Mouse (Mus musculus) lung, adult 2 months (tissue): ENCODE measurements around the gene Rsbn1l. TPM values are rescaled to one million over a fixed set of nuclear protein-coding genes. Genes with fewer than 3 reads are reported as not detected.

Source experiments
- DNase-seq: peaks from one replicate; pipeline ENCODE4 v3.0.0; 2022
- H3K4me1 ChIP-seq: fragments of 200-500 bp; 2 replicates; pipeline ENCODE4 v1.6.1; 2011; ENCODE audit warnings: low read length; ENCODE audit not compliant: control insufficient read depth, insufficient read depth
- H3K4me3 ChIP-seq: fragments of 200-500 bp; replicated peaks from 2 replicates; pipeline ENCODE3; 2011; ENCODE audit warnings: low read depth, mild to moderate bottlenecking, control low read depth, low read length; ENCODE audit errors: extremely low read depth
- CTCF ChIP-seq: fragments of 200-500 bp; IDR thresholded peaks from 2 replicates; pipeline ENCODE4 v1.5.1; 2011; ENCODE audit warnings: mild to moderate bottlenecking, low read length, control low read depth; ENCODE audit not compliant: insufficient read depth
- POLR2A ChIP-seq: fragments of 200-500 bp; IDR thresholded peaks from 2 replicates; pipeline ENCODE4 v1.6.1; 2011; ENCODE audit warnings: low read depth, mild to moderate bottlenecking, control low read depth, low read length, borderline replicate concordance; ENCODE audit errors: extremely low read depth
- WGBS: fragments of 180-500 bp; shearing (Covaris S2); methylation state at CpG from one replicate; pipeline ENCODE4 v1.1.7; 2018; 5-methylcytosine and 5-hydroxymethylcytosine counted together
- polyA plus RNA-seq: library from polyadenylated mRNA; depleted of rRNA; stranded (reverse); fragments of >200 nt; gene quantifications from 2 replicates; pipeline ENCODE4 v1.2.3, GENCODE M21; 2012

Rsbn1l gene
- polyA plus RNA-seq, 1 experiment, result 7.0 TPM

DNA sequence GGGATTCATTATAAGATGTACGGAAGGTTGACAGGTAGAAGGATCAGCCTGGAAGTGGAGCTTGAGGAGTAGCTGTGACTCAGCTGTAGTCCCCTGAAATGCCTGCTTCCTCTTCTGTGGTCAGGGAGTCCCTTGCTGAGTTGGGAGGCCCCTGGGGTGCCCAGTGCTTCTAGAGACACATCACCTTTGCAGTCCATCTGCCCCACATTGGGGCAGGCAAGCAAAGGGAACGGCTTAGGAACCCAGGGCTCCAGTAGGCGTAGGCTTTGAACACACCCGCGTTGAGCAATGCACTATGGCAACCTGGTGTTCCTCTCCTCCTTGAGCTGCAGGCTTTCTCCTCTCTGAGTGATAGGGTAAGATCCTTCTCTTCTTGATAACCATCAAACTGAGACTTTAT lies 16.9 kb upstream of the Rsbn1l start:
- no peak for TF ChIP-seq CTCF
- TF ChIP-seq POLR2A, result no peak
- Histone ChIP-seq H3K4me3 (no peak overlapping the region), H3K4me1 (no peaks in the 10 kb centered on the region; the same call in 1 of the 2 replicates)
- DNase-seq, result no peak
- 64% methylated on average over 5 of the region's 5 CpGs for WGBS

GRCm38 (mm10) chr5:20968963-20969362 lies 12.8 kb upstream of the Rsbn1l start:
- TF ChIP-seq CTCF (peak; percentile 50), POLR2A (no peak)
- Histone ChIP-seq H3K4me3 (no peak overlapping the region), H3K4me1 (peaks cover 2% of the 10 kb centered on the region; the same call in 1 of the 2 replicates)
- 60% methylated on average over 9 of the region's 9 CpGs for WGBS
- DNase-seq, result peak; percentile 54

DNA sequence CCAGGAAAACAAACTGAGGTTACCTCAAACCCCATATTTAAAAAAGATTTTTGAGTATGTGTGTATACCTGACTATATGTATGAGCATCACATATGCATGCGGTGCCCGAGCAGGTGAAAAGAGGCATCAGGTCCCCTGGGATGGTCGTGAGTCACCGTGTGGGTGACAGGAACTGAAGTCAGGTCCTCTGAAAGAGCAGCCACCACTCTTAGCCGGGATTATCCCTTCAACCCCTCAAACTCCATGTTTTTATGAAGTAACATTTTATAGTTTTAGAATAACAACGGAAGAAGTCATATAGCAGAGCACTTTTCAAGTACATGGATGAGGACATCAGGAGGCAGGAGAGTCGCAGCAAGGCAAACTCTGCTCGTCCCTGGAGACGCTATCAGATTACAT lies 12.3 kb upstream of the Rsbn1l start:
- Histone ChIP-seq H3K4me3 (no peak overlapping the region), H3K4me1 (peaks cover 2% of the 10 kb centered on the region; the same call in 1 of the 2 replicates)
- 66% methylated on average over 9 of the region's 9 CpGs for WGBS
- no peak for DNase-seq
- TF ChIP-seq POLR2A (no peak), CTCF (no peak)

DNA sequence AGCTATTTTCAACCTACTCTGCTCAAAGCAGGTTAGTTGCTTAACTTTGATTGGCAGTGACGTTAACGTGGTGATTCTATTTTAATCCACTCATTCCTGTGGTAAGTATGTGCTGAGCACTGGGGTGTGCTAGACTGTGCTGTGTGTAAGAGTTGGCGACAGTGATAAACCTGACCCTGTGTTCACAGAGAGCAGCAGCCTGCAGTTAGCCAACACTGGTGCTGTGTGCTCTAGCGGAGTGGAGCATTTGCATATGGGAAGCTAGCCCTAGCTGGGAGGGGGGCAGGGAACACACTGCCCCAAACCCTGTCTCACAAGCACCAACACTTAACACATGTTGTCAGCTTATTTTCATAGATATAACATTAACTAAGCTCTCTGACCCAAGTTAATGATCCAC lies 11.7 kb upstream of the Rsbn1l start:
- Histone ChIP-seq H3K4me1 (peaks cover 2% of the 10 kb centered on the region; the same call in 1 of the 2 replicates), H3K4me3 (no peak overlapping the region)
- 22% methylated on average over 4 of the region's 4 CpGs for WGBS
- DNase-seq, result no peak
- TF ChIP-seq CTCF (no peak), POLR2A (no peak)

- WGBS, result 82% methylated on average over 6 of the region's 6 CpGs
These were observed 8.2 kb upstream of the Rsbn1l start for GRCm38 (mm10) chr5:20964446-20964845.

GRCm38 (mm10) chr5:20963295-20963694 lies 7.1 kb upstream of the Rsbn1l start:
- H3K4me3 ChIP-seq, result no peak overlapping the region
- DNase-seq, result no peak
- WGBS, result 85% methylated on average over 9 of the region's 9 CpGs
- no peak for TF ChIP-seq CTCF
- no peak for TF ChIP-seq POLR2A
- H3K4me1 ChIP-seq, result peaks cover 2% of the 10 kb centered on the region; the same call in 1 of the 2 replicates

More at GRCm38 (mm10) chr5:20964446-20964845, 8.2 kb upstream of the Rsbn1l start:
- no peak for DNase-seq
- peaks cover 2% of the 10 kb centered on the region; the same call in 1 of the 2 replicates for H3K4me1 ChIP-seq
- H3K4me3 ChIP-seq, result no peak overlapping the region
- TF ChIP-seq POLR2A (no peak), CTCF (no peak)

DNA sequence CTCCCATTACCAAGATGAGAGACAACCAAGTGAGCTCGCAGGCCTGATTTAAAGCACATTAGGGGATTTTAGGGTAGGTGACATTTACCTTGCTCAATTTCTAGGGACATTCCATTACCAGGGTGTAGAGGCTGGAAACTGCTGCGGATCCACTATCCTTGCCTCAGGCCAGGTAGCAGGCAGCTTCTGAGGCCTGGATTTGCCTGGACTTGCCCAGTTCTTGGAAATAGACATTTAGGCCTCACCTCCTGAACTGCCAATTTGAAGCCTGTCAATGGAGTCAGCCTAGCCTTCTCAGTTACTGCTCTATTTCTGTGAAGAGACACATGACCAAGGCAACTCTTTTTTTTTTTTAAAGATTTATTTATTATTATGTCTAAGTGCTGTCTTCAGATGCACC lies 4.7 kb upstream of the Rsbn1l start:
- H3K4me3 ChIP-seq, result no peak overlapping the region
- DNase-seq, result no peak
- WGBS, result 97% methylated on average over 2 of the region's 2 CpGs
- TF ChIP-seq POLR2A, result no peak
- no peak for TF ChIP-seq CTCF
- H3K4me1 ChIP-seq, result no peaks in the 10 kb centered on the region

DNA sequence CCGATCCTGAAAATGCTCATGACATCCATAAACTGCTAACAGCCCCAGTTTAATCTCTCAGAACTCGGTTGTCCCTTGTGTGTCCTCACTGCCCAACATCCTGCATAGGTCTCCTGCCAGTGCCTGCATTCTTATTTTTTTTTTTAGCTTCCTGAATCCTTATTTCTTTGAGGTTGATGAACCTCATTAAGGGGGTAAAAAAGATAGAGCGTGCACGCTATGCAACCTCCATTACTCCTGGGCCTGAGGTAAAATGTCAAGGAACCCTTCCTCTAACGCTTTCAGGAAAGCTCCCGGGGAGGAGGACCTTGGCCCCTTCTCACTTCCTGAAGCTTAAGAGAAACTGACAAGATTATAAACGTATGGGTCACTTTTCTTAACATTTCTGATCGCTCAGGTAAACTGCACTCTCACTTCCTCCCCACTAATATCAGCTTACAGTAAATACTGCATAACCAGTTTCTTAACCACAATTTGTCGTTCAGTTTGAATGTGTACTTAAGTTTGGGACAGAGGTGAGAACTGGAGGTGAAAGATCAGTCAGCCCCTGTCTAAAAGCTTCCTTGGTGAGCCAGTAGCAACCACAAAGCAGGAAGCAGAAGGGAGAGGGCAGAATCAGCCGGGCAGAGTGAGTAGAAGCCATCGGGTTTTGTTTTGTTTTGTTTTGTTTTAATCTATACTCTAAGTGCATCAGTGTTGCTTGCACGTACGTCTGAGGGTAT lies 923 bp downstream of the Rsbn1l start:
- WGBS, result 41% methylated on average over 13 of the region's 13 CpGs
- TF ChIP-seq POLR2A (no peak), CTCF (no peak)
- no peak overlapping the region for H3K4me3 ChIP-seq
- peaks cover 4% of the 10 kb centered on the region for H3K4me1 ChIP-seq
- no peak for DNase-seq

GRCm38 (mm10) chr5:20952337-20952925 lies 3.8 kb downstream of the Rsbn1l start:
- peaks cover 9% of the 10 kb centered on the region for H3K4me1 ChIP-seq
- H3K4me3 ChIP-seq, result peak overlapping the region; percentile 94
- DNase-seq, result no peak
- 10% methylated on average over 9 of the region's 9 CpGs for WGBS
- TF ChIP-seq POLR2A (no peak), CTCF (no peak)

DNA sequence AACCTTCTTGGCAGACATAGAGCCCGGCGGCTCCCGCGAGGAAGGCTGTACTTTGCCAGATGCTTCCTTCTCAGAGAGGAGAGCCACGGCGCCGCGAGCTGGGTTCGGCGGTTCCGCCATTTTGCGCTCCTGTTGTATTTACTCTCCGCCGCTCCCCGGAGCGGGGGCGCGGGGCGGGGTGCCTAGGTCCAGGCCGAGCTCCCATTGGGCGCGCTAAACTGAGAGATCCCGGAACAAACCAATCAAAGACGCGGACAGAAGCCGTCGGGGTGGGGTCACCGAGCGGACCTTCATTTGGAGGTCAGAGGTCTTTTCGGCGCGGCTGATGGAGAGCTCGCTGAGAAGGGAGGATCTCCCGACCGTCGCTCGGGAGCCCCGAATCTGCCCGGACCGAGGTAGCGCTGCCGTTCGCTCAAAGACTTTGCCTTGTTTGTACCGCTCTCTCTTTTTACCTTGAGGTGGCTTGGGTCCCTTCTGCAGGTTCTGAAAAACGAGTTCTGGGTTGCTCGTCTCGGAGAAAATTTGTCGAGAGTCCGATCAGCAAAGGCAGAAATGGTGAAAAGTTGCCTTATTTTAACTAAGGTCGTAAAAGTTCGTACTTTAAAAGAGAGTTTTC lies 4.4 kb downstream of the Rsbn1l start:
- TF ChIP-seq CTCF (no peak), POLR2A (peak; percentile 66)
- H3K4me1 ChIP-seq, result peaks cover 13% of the 10 kb centered on the region
- 1% methylated on average over 51 of the region's 51 CpGs for WGBS
- peak; percentile 91 for DNase-seq
- peak overlapping the region; percentile 94 for H3K4me3 ChIP-seq
